Mouse (Mus musculus) forebrain, embryonic 13.5 days (tissue): ENCODE results near the gene Sugt1. TPM values are rescaled to one million over a fixed set of nuclear protein-coding genes. Genes with fewer than 3 reads are reported as not detected.

Experiments used
- ATAC-seq: fragments of 200-750 bp; cut with Nextera tagmentation; 2 replicates; pipeline ENCODE4 v1.8.0; 2017
- H3K27ac ChIP-seq: fragments of 300-500 bp; sonication (generic); 2 replicates; pipeline ENCODE4 v1.5.1; 2015; ENCODE audit warnings: inconsistent platforms, mild to moderate bottlenecking, moderate library complexity
- H3K27me3 ChIP-seq: fragments of 300-500 bp; sonication (generic); 2 replicates; pipeline ENCODE4 v1.6.1; 2015; ENCODE audit warnings: mild to moderate bottlenecking, inconsistent platforms
- H3K36me3 ChIP-seq: fragments of 300-500 bp; sonication (generic); 2 replicates; pipeline ENCODE4 v1.6.1; 2015; ENCODE audit warnings: mild to moderate bottlenecking, inconsistent platforms; ENCODE audit not compliant: poor library complexity, severe bottlenecking
- H3K4me1 ChIP-seq: fragments of 300-500 bp; sonication (generic); 2 replicates; pipeline ENCODE4 v1.6.1; 2015; ENCODE audit warnings: inconsistent platforms
- H3K4me2 ChIP-seq: fragments of 300-500 bp; sonication (generic); 2 replicates; pipeline ENCODE4 v1.6.1; 2015; ENCODE audit warnings: inconsistent platforms, mild to moderate bottlenecking, moderate library complexity
- H3K4me3 ChIP-seq: fragments of 300-500 bp; sonication (generic); 2 replicates; pipeline ENCODE4 v1.5.1; 2015; ENCODE audit warnings: mild to moderate bottlenecking, inconsistent platforms
- H3K9ac ChIP-seq: fragments of 300-500 bp; sonication (generic); 2 replicates; pipeline ENCODE4 v1.6.1; 2015; ENCODE audit warnings: mild to moderate bottlenecking, inconsistent platforms
- H3K9me3 ChIP-seq: fragments of 300-500 bp; sonication (generic); replicated peaks from 2 replicates; pipeline ENCODE4 v1.6.1; 2016; ENCODE audit warnings: inconsistent platforms
- WGBS: fragments of 180-500 bp; shearing (Covaris S2); methylation state at CpG from one replicate; pipeline ENCODE4 v1.1.7; 2015; 5-methylcytosine and 5-hydroxymethylcytosine counted together
- polyA plus RNA-seq: library from polyadenylated mRNA; unstranded; fragments of >200 nt; fragmentation: Nextera tagmentation; extraction: Ambion mirVana; gene quantifications from 2 replicates; pipeline ENCODE4 v1.2.1, GENCODE M21; 2015

Sugt1 gene
- polyA plus RNA-seq, 1 experiment from 2014 or later = 146 TPM

DNA sequence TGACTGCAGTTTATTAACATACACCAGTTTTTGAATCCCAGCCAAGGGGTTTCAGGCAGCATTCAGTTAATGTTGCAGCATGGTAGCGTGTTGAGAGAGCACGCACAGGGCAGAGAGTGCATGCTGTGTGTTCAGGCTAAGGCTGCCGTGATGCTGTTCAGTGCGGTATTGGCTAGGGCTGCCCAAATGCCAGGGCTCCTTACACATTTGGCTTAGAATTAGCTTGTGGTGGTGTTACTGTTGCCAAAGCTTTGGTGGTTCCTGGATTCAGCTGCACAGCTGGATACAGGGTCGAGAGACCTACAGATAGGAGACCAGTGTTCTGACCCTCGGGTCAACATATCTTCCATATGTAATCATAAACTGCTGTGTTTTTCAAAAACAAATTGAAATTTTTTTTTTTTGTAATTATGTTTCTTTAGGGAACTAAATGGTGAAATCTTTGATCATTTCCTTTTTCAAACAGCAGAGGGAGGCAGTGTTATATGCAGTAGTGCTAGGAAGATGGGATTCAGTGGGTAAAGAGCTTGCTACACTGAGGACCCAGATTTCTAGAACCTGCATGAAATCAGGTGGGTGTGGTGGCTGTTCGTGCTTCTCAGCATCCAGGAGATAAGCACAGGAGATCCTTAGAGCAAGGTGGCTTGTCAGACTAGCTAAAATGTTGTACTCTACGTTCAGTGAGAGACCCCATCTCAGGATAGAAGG, 29.8 kb downstream of the Sugt1 start:
- Histone ChIP-seq H3K4me3 (no peak overlapping the region), H3K9me3 (no peaks in the 10 kb centered on the region), H3K9ac (no peak overlapping the region), H3K36me3 (peaks cover 68% of the 10 kb centered on the region), H3K4me2 (no peak overlapping the region), H3K27me3 (no peaks in the 10 kb centered on the region), H3K4me1 (no peaks in the 10 kb centered on the region), H3K27ac (no peak overlapping the region)
- peak; percentile 70 for ATAC-seq
- 87% methylated on average over 8 of the region's 8 CpGs for WGBS

GRCm38 (mm10) chr14:79619802-79620201, 32.3 kb downstream of the Sugt1 start:
- Histone ChIP-seq H3K4me3 (no peak overlapping the region), H3K36me3 (peaks cover 63% of the 10 kb centered on the region), H3K9me3 (no peaks in the 10 kb centered on the region), H3K4me2 (no peak overlapping the region), H3K9ac (no peak overlapping the region), H3K27ac (no peak overlapping the region), H3K4me1 (no peaks in the 10 kb centered on the region), H3K27me3 (no peaks in the 10 kb centered on the region)
- no peak for ATAC-seq
- 94% methylated on average over 7 of the region's 7 CpGs for WGBS

- Histone ChIP-seq H3K9me3 (no peaks in the 10 kb centered on the region), H3K27ac (no peak overlapping the region), H3K4me3 (no peak overlapping the region), H3K4me1 (no peaks in the 10 kb centered on the region), H3K36me3 (peaks cover 74% of the 10 kb centered on the region), H3K27me3 (no peaks in the 10 kb centered on the region), H3K4me2 (no peak overlapping the region), H3K9ac (no peak overlapping the region)
- 88% methylated on average over 3 of the region's 3 CpGs for WGBS
- no peak for ATAC-seq
Observed at GRCm38 (mm10) chr14:79621143-79621542, 33.7 kb downstream of the Sugt1 start.

DNA sequence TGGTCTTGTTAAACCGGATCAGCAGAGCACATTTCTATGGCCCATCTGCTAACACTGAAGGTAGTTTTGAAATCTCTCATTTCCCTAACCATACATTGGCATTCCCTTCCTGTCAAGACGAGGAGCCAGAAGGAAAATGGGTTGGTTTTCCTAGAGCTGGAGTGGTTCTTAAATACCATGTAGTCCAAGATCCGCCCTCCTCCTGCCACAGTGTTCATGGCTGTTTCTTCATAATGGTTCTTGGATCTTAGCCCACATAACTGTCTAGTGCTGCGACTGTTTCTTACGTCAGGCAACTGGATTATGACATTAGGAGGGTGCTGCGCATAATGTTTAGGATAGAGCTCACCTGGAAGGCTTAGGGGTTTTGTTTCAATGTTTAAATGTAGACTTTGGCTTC, 44.8 kb downstream of the Sugt1 start:
- Histone ChIP-seq H3K27ac (no peak overlapping the region), H3K9me3 (no peaks in the 10 kb centered on the region), H3K36me3 (peaks cover 26% of the 10 kb centered on the region), H3K4me2 (no peak overlapping the region), H3K4me3 (no peak overlapping the region), H3K4me1 (no peaks in the 10 kb centered on the region), H3K9ac (no peak overlapping the region), H3K27me3 (no peaks in the 10 kb centered on the region)
- no peak for ATAC-seq
- 94% methylated on average over 6 of the region's 6 CpGs for WGBS

- H3K27me3 ChIP-seq = no peaks in the 10 kb centered on the region
- no peak overlapping the region for H3K9ac ChIP-seq
- 93% methylated on average over 2 of the region's 2 CpGs for WGBS
- H3K4me3 ChIP-seq = no peak overlapping the region
- no peak for ATAC-seq
- H3K27ac ChIP-seq = no peak overlapping the region
- no peak overlapping the region for H3K4me2 ChIP-seq
- no peaks in the 10 kb centered on the region for H3K9me3 ChIP-seq
- H3K4me1 ChIP-seq = no peaks in the 10 kb centered on the region
- peaks cover 22% of the 10 kb centered on the region for H3K36me3 ChIP-seq
Observed at GRCm38 (mm10) chr14:79633196-79633595, 45.7 kb downstream of the Sugt1 start.

- Histone ChIP-seq H3K9ac (no peak overlapping the region), H3K36me3 (no peaks in the 10 kb centered on the region; the same call in 1 of the 2 replicates), H3K4me1 (no peaks in the 10 kb centered on the region), H3K27ac (no peak overlapping the region), H3K4me3 (no peak overlapping the region), H3K9me3 (no peaks in the 10 kb centered on the region), H3K4me2 (no peak overlapping the region), H3K27me3 (no peaks in the 10 kb centered on the region)
- ATAC-seq = no peak
- 88% methylated on average over 4 of the region's 4 CpGs for WGBS
Observed at GRCm38 (mm10) chr14:79636814-79637213, 49.3 kb downstream of the Sugt1 start.

- no peaks in the 10 kb centered on the region for H3K36me3 ChIP-seq
- 73% methylated on average over 9 of the region's 9 CpGs for WGBS
- peaks cover 8% of the 10 kb centered on the region; the same call in 1 of the 2 replicates for H3K4me1 ChIP-seq
- no peak overlapping the region for H3K27ac ChIP-seq
- H3K9ac ChIP-seq = no peak overlapping the region
- no peak overlapping the region for H3K4me2 ChIP-seq
- H3K4me3 ChIP-seq = no peak overlapping the region
- H3K27me3 ChIP-seq = no peaks in the 10 kb centered on the region
- no peaks in the 10 kb centered on the region for H3K9me3 ChIP-seq
- ATAC-seq = no peak
Observed at GRCm38 (mm10) chr14:79642063-79642462, 54.6 kb downstream of the Sugt1 start.

GRCm38 (mm10) chr14:79645378-79645777, 57.9 kb downstream of the Sugt1 start:
- no peak overlapping the region for H3K4me3 ChIP-seq
- no peak overlapping the region for H3K9ac ChIP-seq
- 32% methylated on average over 11 of the region's 11 CpGs for WGBS
- no peak overlapping the region for H3K4me2 ChIP-seq
- H3K36me3 ChIP-seq = no peaks in the 10 kb centered on the region
- no peaks in the 10 kb centered on the region for H3K9me3 ChIP-seq
- H3K27me3 ChIP-seq = no peaks in the 10 kb centered on the region
- H3K4me1 ChIP-seq = peaks cover 8% of the 10 kb centered on the region; the same call in 1 of the 2 replicates
- no peak overlapping the region for H3K27ac ChIP-seq
- no peak for ATAC-seq

GRCm38 (mm10) chr14:79649680-79650079, 62.2 kb downstream of the Sugt1 start:
- no peak overlapping the region for H3K9ac ChIP-seq
- H3K4me2 ChIP-seq = no peak overlapping the region
- no peaks in the 10 kb centered on the region for H3K36me3 ChIP-seq
- H3K27me3 ChIP-seq = no peaks in the 10 kb centered on the region
- no peak for ATAC-seq
- H3K4me1 ChIP-seq = peaks cover 8% of the 10 kb centered on the region; the same call in 1 of the 2 replicates
- no peak overlapping the region for H3K27ac ChIP-seq
- no peaks in the 10 kb centered on the region for H3K9me3 ChIP-seq
- no peak overlapping the region for H3K4me3 ChIP-seq
- WGBS = 77% methylated on average over 3 of the region's 3 CpGs

DNA sequence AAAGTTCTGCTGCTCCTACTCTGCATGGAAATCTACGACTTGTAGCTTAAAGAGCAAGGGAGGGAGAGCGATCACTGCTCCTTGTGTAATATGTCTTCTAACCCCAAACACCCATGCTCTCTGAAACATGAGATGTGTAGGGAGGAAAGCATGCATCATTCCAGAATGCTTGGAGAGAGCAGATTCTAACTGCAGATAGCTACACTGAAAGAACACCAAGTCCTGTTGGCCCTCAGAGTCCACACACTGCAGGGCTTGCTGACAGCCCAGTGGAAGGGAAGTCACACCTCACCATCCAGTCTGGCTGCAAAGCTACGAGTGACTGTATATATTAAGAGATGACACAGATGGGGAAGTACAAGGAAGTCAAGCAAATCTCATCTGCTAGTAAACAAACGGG, 65.2 kb downstream of the Sugt1 start:
- H3K36me3 ChIP-seq = no peaks in the 10 kb centered on the region
- H3K4me3 ChIP-seq = no peak overlapping the region
- H3K9me3 ChIP-seq = no peaks in the 10 kb centered on the region
- no peak overlapping the region for H3K27ac ChIP-seq
- WGBS = 74% methylated on average over 4 of the region's 4 CpGs
- H3K4me2 ChIP-seq = no peak overlapping the region
- no peaks in the 10 kb centered on the region for H3K4me1 ChIP-seq
- no peak for ATAC-seq
- H3K27me3 ChIP-seq = no peaks in the 10 kb centered on the region
- H3K9ac ChIP-seq = no peak overlapping the region

GRCm38 (mm10) chr14:79658286-79658685, 70.8 kb downstream of the Sugt1 start:
- peaks cover 23% of the 10 kb centered on the region for H3K4me1 ChIP-seq
- no peak overlapping the region for H3K4me3 ChIP-seq
- no peak overlapping the region for H3K4me2 ChIP-seq
- H3K9ac ChIP-seq = no peak overlapping the region
- 0 out of 2 replicates have a peak, but pooled peaks cover 7% of the 10 kb centered on the region for H3K27me3 ChIP-seq
- no peak overlapping the region for H3K27ac ChIP-seq
- no peaks in the 10 kb centered on the region for H3K9me3 ChIP-seq
- H3K36me3 ChIP-seq = no peaks in the 10 kb centered on the region
- 65% methylated on average over 5 of the region's 5 CpGs for WGBS
- ATAC-seq = peak; percentile 28; the same call in 1 of the 2 replicates

GRCm38 (mm10) chr14:79658748-79659508, 71.4 kb downstream of the Sugt1 start:
- H3K9me3 ChIP-seq = no peaks in the 10 kb centered on the region
- H3K4me1 ChIP-seq = peaks cover 23% of the 10 kb centered on the region
- no peak overlapping the region for H3K4me3 ChIP-seq
- ATAC-seq = peak; percentile 58; the same call in 1 of the 2 replicates
- H3K27ac ChIP-seq = no peak overlapping the region
- WGBS = 78% methylated on average over 6 of the region's 6 CpGs
- no peak overlapping the region for H3K9ac ChIP-seq
- H3K27me3 ChIP-seq = 0 out of 2 replicates have a peak, but pooled peaks cover 7% of the 10 kb centered on the region
- H3K36me3 ChIP-seq = no peaks in the 10 kb centered on the region
- no peak overlapping the region for H3K4me2 ChIP-seq
